Mouse (Mus musculus): ENCODE measurements around the gene Tmem26. TPM values are rescaled to one million over a fixed set of nuclear protein-coding genes. Genes with fewer than 3 reads are reported as not detected.
"Not testable (repeated sequence)": the region's sequence is repeated elsewhere in the genome, so short reads cannot be mapped to it uniquely, and the experiment has no call there.

Gene Tmem26
- polyA plus RNA-seq, 1 experiment, result 4.4 TPM

DNA sequence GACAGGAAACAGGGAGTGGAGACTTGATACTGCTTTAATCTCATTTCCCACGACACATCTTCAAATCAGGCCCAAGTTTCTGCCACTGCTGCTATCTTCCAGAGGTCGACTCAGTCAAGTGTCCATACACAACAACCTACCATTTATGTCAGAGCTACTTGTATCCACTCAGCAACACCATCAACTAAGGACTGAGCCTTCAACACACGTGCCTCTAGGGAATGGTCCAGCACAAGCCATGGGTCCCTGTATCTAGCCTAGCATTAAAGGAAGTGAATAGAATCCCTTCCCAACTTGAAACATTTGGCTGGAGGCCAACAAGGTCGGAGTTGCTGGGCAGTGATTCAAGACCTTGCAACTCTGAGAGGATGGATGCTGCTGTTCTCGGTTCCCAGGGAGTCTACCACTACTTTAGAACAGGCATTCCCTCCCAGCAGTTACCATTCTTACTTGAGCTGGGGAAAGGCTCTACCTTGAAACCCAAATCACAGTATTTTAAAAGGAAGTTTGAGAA is 2.5 kb upstream of the Tmem26 start:
- DNase-seq, result peak; percentile 52
- TF ChIP-seq CTCF (conservative IDR thresholded peaks at IDR 0.05; ENCODE audit: insufficient read depth, insufficient read length, low read depth, low read length), result no peak
- no peak for TF ChIP-seq POLR2A (IDR thresholded peaks at IDR 0.05; ENCODE audit: low read depth, low read length)
- 43% methylated on average over 5 of the region's 5 CpGs for WGBS

DNA sequence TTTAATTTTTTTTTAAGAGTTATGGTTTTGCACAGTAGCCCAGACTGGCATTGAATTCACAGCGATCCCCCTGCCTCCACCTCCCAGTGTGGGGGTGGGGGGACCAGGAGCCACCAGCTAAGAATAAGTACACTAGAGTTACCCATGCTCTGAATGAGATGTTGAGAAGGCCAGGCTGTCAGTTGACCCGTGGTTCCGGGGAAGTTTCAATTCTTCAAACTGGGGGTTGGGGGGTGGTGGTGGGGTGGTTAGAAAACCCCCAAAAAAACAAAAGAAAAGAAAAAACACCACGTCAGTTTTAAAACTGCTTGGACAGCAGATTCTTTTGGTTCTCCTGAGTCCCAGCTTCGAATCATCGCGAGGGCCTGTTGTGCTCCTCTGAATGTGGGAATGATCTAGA is 431 bp upstream of the Tmem26 start:
- H3K4me3 ChIP-seq (ENCODE audit: insufficient read depth, low read depth, low read length), result no peak overlapping the region
- WGBS, result 68% methylated on average over 7 of the region's 7 CpGs
- no peaks in the 10 kb centered on the region for H3K4me1 ChIP-seq (ENCODE audit: control insufficient read depth, insufficient read depth, low read length)
- DNase-seq, result no peak
- no peak for TF ChIP-seq CTCF (conservative IDR thresholded peaks at IDR 0.05; ENCODE audit: insufficient read depth, insufficient read length, low read depth, low read length)
- no peak for TF ChIP-seq POLR2A (IDR thresholded peaks at IDR 0.05; ENCODE audit: low read depth, low read length)
- no peak overlapping the region for H3K27ac ChIP-seq (ENCODE audit: insufficient read depth, low read depth, low read length)
- no peaks in the 10 kb centered on the region; the same call in 1 of the 2 replicates for H3K27me3 ChIP-seq (replicated peaks; ENCODE audit: control insufficient read depth, insufficient read depth, low read length)
- H3K36me3 ChIP-seq (ENCODE audit: control insufficient read depth, insufficient read depth, low read length), result no peaks in the 10 kb centered on the region

More for the DNA sequence above, 2.5 kb upstream of the Tmem26 start:
- Histone ChIP-seq H3K27ac (ENCODE audit: insufficient read depth, low read depth, low read length) (no peak overlapping the region), H3K4me3 (ENCODE audit: insufficient read depth, low read depth, low read length) (no peak overlapping the region), H3K27me3 (replicated peaks; ENCODE audit: control insufficient read depth, insufficient read depth, low read length) (no peaks in the 10 kb centered on the region; the same call in 1 of the 2 replicates), H3K36me3 (ENCODE audit: control insufficient read depth, insufficient read depth, low read length) (no peaks in the 10 kb centered on the region), H3K4me1 (ENCODE audit: control insufficient read depth, insufficient read depth, low read length) (no peaks in the 10 kb centered on the region)

DNA sequence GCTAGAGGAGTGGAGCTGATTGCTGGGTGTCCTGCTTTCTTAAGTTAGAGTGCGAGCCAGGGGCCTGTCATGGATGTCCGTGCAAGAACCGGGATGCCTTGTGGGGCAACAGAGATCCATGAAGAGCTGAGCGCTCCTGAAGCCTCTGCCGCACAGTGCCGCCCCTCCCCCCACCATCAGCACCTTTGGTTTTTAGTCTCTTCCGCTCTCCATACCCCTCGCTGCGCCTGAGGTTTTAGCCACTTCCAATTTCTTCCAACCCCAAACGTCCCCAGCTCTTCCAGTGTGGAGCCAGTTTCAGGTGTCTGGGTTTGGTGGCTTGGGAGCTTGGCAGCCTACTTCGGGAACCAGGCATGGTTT is 895 bp downstream of the Tmem26 start:
- DNase-seq, result peak; percentile 20
- no peaks in the 10 kb centered on the region for H3K36me3 ChIP-seq (ENCODE audit: control insufficient read depth, insufficient read depth, low read length)
- H3K4me1 ChIP-seq (ENCODE audit: control insufficient read depth, insufficient read depth, low read length), result no peaks in the 10 kb centered on the region
- TF ChIP-seq POLR2A (IDR thresholded peaks at IDR 0.05; ENCODE audit: low read depth, low read length) (no peak), CTCF (conservative IDR thresholded peaks at IDR 0.05; ENCODE audit: insufficient read depth, insufficient read length, low read depth, low read length) (no peak)
- no peak overlapping the region for H3K27ac ChIP-seq (ENCODE audit: insufficient read depth, low read depth, low read length)
- H3K4me3 ChIP-seq (ENCODE audit: insufficient read depth, low read depth, low read length), result peak overlapping the region; percentile 62
- 2% methylated on average over 11 of the region's 11 CpGs for whole genome bisulfite sequencing
- H3K27me3 ChIP-seq (replicated peaks; ENCODE audit: control insufficient read depth, insufficient read depth, low read length), result no peaks in the 10 kb centered on the region; the same call in 1 of the 2 replicates

DNA sequence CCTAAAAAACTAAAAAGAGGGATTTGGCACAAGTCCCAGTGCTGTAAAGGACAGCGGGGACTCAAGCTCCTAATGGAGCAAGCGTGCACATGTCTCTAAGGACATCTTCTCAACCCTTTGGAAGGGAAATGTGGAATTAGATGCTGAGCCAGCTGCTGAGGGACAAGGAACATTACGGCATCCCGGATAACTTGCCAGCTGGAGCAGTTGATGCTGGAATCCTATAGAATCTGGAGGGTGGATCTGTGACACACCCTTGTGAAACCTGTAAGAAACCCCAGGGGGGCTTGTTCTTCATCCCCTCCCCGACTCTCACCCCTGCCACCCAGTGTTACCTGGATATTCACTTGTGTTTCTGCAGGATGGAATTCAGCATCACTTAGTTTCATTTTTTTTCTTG is 4.0 kb downstream of the Tmem26 start:
- WGBS, result 86% methylated on average over 5 of the region's 5 CpGs
- TF ChIP-seq CTCF (conservative IDR thresholded peaks at IDR 0.05; ENCODE audit: insufficient read depth, insufficient read length, low read depth, low read length) (no peak), POLR2A (IDR thresholded peaks at IDR 0.05; ENCODE audit: low read depth, low read length) (no peak)
- Histone ChIP-seq H3K27ac (ENCODE audit: insufficient read depth, low read depth, low read length) (no peak overlapping the region), H3K4me3 (ENCODE audit: insufficient read depth, low read depth, low read length) (no peak overlapping the region), H3K4me1 (ENCODE audit: control insufficient read depth, insufficient read depth, low read length) (no peaks in the 10 kb centered on the region), H3K36me3 (ENCODE audit: control insufficient read depth, insufficient read depth, low read length) (no peaks in the 10 kb centered on the region), H3K27me3 (replicated peaks; ENCODE audit: control insufficient read depth, insufficient read depth, low read length) (no peaks in the 10 kb centered on the region; the same call in 1 of the 2 replicates)
- DNase-seq, result no peak

DNA sequence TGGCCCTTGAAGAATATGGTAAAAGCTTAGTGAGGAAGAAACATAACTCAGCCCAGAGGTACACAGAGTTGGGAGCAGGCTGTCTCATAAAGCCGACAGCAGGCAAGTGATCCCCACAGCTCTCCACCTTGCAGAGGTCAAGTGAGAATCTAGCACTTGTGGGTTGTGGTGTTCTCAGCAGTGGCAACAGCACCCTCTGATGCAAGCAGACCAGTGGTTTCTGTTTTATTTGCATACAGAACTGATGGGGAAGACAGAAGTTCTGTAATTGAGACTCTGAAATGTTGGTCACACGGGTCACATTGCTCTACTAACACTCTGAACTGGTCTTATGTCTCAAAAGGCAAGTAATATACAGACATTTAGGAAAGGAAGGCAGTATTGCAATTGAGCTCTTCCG is 12.2 kb downstream of the Tmem26 start:
- Histone ChIP-seq H3K27me3 (replicated peaks; ENCODE audit: control insufficient read depth, insufficient read depth, low read length) (no peaks in the 10 kb centered on the region), H3K4me1 (ENCODE audit: control insufficient read depth, insufficient read depth, low read length) (no peaks in the 10 kb centered on the region), H3K36me3 (ENCODE audit: control insufficient read depth, insufficient read depth, low read length) (no peaks in the 10 kb centered on the region), H3K27ac (ENCODE audit: insufficient read depth, low read depth, low read length) (no peak overlapping the region), H3K4me3 (ENCODE audit: insufficient read depth, low read depth, low read length) (no peak overlapping the region)
- DNase-seq, result no peak
- TF ChIP-seq POLR2A (IDR thresholded peaks at IDR 0.05; ENCODE audit: low read depth, low read length), result no peak
- 64% methylated on average over 3 of the region's 3 CpGs for WGBS

DNA sequence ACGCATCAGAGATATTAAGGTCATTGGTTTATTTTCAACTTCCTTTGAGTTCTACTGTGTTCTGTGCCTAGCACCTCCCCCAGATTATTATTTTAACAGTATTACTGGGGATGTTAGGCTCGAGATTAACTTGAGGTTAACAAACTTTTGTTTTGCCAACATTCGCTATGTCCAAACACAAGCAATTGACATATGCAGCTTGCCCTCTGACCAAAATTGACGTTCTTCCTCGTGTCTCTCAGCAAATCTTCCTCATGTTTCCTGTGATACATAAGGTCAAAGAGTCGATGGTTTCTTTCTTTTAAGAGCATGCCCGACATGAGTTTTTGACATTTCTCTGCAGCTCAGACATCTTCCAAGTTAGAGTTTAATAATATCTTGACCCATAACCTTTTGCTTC is 13.9 kb downstream of the Tmem26 start:
- no peaks in the 10 kb centered on the region for H3K27me3 ChIP-seq (replicated peaks; ENCODE audit: control insufficient read depth, insufficient read depth, low read length)
- H3K27ac ChIP-seq (ENCODE audit: insufficient read depth, low read depth, low read length), result no peak overlapping the region
- no peak overlapping the region for H3K4me3 ChIP-seq (ENCODE audit: insufficient read depth, low read depth, low read length)
- TF ChIP-seq POLR2A (IDR thresholded peaks at IDR 0.05; ENCODE audit: low read depth, low read length), result no peak
- TF ChIP-seq CTCF (conservative IDR thresholded peaks at IDR 0.05; ENCODE audit: insufficient read depth, insufficient read length, low read depth, low read length), result no peak
- H3K4me1 ChIP-seq (ENCODE audit: control insufficient read depth, insufficient read depth, low read length), result no peaks in the 10 kb centered on the region
- WGBS, result 53% methylated on average over 7 of the region's 7 CpGs
- peak; percentile 58 for DNase-seq
- no peaks in the 10 kb centered on the region for H3K36me3 ChIP-seq (ENCODE audit: control insufficient read depth, insufficient read depth, low read length)

DNA sequence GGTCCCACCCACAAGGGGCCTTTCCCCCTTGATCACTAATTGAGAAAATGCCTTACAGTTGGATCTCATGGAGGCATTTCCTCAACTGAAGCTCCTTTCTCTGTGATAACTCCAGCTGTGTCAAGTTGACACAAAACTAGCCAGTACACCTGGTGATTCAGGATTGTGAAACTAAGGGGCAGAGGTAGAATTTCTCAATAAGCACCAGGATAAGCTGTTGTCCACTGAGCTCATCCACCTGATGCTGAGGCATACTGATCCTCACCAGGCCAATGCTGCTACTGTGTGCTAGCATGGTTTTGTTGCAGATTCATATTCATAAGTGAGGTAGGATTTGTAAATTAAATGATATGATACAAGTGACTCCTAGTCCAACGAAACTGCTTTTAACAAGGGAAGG is 15.5 kb downstream of the Tmem26 start:
- DNase-seq; H3K4me3 ChIP-seq (ENCODE audit: insufficient read depth, low read depth, low read length); H3K27me3 ChIP-seq (replicated peaks; ENCODE audit: control insufficient read depth, insufficient read depth, low read length); H3K36me3 ChIP-seq (ENCODE audit: control insufficient read depth, insufficient read depth, low read length); H3K27ac ChIP-seq (ENCODE audit: insufficient read depth, low read depth, low read length); H3K4me1 ChIP-seq (ENCODE audit: control insufficient read depth, insufficient read depth, low read length): not testable (repeated sequence)
- 100% methylated on average over 1 of the region's 1 CpGs for WGBS

DNA sequence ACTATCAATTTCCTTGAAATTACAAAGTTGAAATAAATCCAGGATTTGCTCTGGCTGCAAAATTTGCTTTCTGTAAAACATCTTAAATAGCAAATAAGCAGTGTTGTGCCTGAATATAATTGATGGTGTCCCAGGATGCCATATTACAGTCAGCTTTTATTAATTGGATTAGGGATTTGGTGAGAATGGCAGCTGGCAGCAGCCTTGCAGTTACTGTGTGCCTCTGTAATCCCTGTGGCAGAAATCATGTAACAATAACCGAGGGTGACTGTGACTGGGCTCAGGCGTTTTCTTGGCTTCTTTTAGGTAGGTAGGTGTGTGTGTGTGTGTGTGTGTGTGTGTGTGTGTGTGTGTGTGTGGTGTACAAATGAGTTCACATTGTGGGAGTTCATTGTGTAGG is 16.8 kb downstream of the Tmem26 start:
- WGBS, result 85% methylated on average over 2 of the region's 2 CpGs
- no peak overlapping the region for H3K4me3 ChIP-seq (ENCODE audit: insufficient read depth, low read depth, low read length)
- H3K27ac ChIP-seq (ENCODE audit: insufficient read depth, low read depth, low read length), result no peak overlapping the region
- no peak for TF ChIP-seq POLR2A (IDR thresholded peaks at IDR 0.05; ENCODE audit: low read depth, low read length)
- TF ChIP-seq CTCF (conservative IDR thresholded peaks at IDR 0.05; ENCODE audit: insufficient read depth, insufficient read length, low read depth, low read length), result no peak
- H3K27me3 ChIP-seq (replicated peaks; ENCODE audit: control insufficient read depth, insufficient read depth, low read length), result no peaks in the 10 kb centered on the region
- H3K4me1 ChIP-seq (ENCODE audit: control insufficient read depth, insufficient read depth, low read length), result no peaks in the 10 kb centered on the region
- H3K36me3 ChIP-seq (ENCODE audit: control insufficient read depth, insufficient read depth, low read length), result no peaks in the 10 kb centered on the region
- DNase-seq, result peak; percentile 11
